Mouse (Mus musculus) neural tube, embryonic 10.5 days (tissue): ENCODE results near the gene Acot5.
"Not testable (repeated sequence)": the region's sequence is repeated elsewhere in the genome, so short reads cannot be mapped to it uniquely, and the experiment has no call there.

Experiments used
- DNase-seq: peaks from one replicate; pipeline ENCODE4 v3.0.0-alpha.2; 2017; ENCODE audit warnings: low spot score; ENCODE audit errors: extremely low spot score

Gene Acot5

DNA sequence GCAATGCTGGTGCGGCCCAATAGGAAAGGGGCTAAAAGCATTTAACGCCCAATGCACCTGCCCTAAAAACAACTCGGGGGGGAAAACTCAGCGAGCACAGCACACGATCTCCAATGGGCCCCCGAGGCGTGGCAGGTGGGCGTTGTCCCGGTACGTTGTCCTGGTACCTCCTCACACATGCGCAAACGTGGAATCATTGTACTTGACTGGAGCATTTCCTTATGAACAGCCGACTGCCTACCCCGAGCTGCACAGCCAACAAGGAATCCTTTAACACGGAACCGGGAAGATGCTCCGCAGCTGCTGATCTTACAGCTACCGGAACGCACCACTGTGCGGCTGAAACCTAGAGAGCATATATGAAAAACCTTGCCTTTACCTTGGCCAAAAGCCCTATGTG, 6.8 kb upstream of the Acot5 start:
- DNase-seq: no peak

DNA sequence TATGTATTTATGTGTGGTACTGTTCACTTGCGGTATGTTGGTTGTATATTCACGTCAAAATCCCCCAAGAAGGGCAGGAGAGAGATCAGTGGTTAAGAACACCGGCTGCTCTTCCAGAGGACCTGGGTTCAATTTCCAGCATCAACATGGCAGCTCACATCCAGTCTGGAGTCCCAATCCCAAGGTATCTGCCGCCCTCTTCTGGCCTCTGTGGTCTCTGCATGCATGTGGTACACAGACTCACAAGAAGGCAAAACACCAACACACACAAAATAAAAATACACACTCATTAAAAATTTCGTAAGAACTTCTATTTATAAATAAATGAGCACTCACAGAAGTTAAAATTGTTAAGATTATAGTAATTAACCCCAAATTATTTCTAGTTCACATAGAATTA, 5.9 kb upstream of the Acot5 start:
- no peak for DNase-seq

- DNase-seq: no peak
These were observed 5.3 kb upstream of the Acot5 start for GRCm38 (mm10) chr12:84063833-84064232.

DNA sequence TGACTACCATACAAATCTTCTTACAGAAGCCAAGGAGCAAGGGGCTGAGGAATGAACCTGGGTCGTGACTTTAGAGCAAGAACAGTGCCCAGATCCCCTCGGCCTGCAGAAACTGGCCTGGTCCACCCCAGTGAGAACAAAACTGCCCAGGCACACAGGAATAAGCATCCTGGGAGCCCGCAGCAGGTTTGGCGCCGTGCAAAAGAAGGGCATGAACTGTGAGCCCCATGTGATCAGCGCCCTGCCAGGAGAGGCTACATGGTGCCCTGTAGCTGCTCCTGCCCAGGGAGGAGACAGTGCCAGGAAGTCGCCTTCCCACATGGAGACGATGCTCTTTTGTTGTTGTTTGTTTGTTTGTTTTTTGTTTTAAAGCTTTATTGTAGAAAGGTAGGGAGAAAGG, 4.5 kb upstream of the Acot5 start:
- DNase-seq: no peak

GRCm38 (mm10) chr12:84067752-84068151, 1.4 kb upstream of the Acot5 start:
- DNase-seq: no peak

DNA sequence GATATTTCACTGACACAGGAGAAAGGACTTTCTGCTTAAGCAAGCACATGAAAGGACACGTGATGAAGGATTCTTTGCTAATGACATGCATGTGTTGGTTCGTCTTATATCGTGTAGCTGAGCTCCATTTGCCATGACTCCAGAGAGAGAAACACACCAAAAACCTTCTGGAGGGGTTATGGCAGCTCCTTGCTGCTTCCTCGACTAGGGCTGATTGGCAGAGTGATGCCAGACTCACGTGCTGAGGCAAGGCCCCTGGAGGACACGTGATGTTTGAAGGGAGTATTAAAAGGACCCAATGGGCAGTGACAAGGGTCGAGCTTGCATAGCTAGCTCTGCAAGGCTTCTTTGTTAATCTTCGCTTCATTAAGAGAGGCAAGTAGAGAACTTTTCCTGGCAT, 829 bp upstream of the Acot5 start:
- DNase-seq: no peak

- not testable (repeated sequence) for DNase-seq
These were observed 457 bp downstream of the Acot5 start for GRCm38 (mm10) chr12:84069582-84069981.

- no peak for DNase-seq
These were observed 2.6 kb downstream of the Acot5 start for GRCm38 (mm10) chr12:84071696-84072095.

GRCm38 (mm10) chr12:84077371-84077990, 8.4 kb downstream of the Acot5 start:
- DNase-seq: no peak

GRCm38 (mm10) chr12:84083842-84084241, 14.7 kb downstream of the Acot5 start:
- no peak for DNase-seq

DNA sequence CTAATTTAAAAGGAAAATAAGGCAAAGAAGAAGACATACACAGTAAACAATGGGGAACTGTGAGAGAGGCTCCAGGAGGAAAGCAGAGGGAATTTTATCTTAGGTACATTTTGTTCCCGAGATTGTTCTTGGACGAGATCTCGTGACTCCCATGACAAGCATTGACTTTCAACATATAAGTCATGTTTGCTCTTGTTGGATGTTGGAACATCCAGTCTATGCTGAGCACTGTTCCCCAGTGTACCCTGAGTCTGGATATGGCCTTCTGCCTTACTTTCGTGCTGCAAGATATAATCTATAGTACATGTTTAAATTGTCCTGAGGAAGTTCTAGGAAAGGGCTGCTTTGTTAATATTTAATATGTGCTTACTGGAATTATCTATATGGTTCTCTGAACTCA, 15.5 kb downstream of the Acot5 start:
- DNase-seq: no peak

DNA sequence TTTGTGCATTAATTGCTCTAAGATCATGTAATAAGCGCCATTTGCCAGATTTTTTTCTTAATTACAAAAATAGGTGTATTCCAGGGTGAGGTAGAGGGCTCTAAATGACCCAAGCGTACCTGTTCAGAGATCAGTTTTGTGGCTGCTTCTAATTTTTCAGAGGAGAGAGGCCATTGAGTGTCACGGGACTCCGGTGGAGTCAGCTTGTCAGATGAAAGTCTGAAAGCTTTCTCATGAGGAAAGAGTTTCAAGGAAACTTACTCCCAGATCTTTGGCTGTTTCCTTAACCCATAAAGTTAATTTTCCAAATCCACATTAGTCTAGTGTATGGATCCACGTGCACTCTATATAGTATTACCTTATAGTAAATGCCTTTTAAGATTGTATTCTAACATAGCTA, 25.5 kb downstream of the Acot5 start:
- DNase-seq: not testable (repeated sequence)

GRCm38 (mm10) chr12:84099605-84100004, 30.5 kb downstream of the Acot5 start:
- no peak for DNase-seq

- DNase-seq: no peak
These were observed 30.9 kb downstream of the Acot5 start for GRCm38 (mm10) chr12:84100071-84100470.

- peak; percentile 73 for DNase-seq
These were observed 31.7 kb downstream of the Acot5 start, which contains the start of gene Acot6 for GRCm38 (mm10) chr12:84100604-84101492. Acot6 (plus strand) TSS chr12:84100654.

- no peak for DNase-seq
These were observed 32.3 kb downstream of the Acot5 start for GRCm38 (mm10) chr12:84101493-84101845.

- DNase-seq: no peak
These were observed 37.9 kb downstream of the Acot5 start for GRCm38 (mm10) chr12:84107012-84107411.

- DNase-seq: no peak
These were observed 38.6 kb downstream of the Acot5 start for GRCm38 (mm10) chr12:84107692-84108091.

- no peak for DNase-seq
These were observed 40.8 kb downstream of the Acot5 start for GRCm38 (mm10) chr12:84109924-84110323.

- DNase-seq: no peak
These were observed 41.7 kb downstream of the Acot5 start for GRCm38 (mm10) chr12:84110814-84111213.

- DNase-seq: no peak
These were observed 44.6 kb downstream of the Acot5 start for GRCm38 (mm10) chr12:84113676-84114075.

DNA sequence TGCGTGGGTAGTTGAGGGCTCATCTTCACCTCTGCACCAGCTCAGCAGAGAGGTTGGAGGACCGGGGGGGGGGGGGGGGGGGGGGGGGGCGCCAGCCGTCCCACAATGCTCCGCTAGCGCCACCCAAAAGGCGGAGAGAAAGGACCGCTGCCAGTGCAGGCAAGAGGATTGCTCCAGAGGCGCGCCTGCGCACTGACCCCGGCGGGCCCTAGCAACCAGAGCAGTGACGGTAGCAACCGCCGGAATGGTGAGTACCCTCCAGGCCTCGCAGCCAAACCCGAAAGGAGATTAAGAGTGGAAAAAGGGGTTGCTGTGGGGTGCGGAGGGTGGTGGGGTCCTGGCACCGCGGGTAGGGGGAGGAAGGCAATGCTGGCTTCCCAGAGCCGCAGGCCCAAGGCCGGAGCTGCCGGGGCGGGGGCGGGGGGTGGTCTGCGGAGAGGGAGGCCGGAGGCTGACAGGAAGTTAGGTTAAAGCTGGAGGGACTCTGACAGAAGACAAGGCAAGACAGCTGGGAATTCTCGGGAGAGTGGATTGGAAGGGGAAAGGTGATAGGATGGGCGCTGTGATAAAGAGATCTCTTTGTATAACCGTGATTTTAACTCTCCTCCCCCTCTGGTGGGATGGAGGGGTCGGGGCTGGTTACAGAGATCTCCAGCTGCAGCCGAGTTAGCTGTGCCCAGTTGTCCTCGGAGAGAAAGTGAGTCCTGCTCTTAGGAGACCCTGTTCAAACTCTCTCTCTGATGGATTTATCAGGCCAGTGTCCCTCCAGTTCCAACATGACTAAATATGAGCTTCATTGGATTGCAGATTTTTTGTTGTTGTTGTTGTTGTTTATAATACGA, 45.2 kb downstream of the Acot5 start, which contains the start of gene Dnal1:
Dnal1 (plus strand) TSS at position 214 of the 842 bp plus-strand sequence.
- peak; percentile 95 for DNase-seq
